Mouse (Mus musculus) erythroblast, embryonic 14.5 days (primary cell): Measurements from ENCODE around the gene Limch1.

Source experiments
- GATA1 ChIP-seq: IDR thresholded peaks from 2 replicates; pipeline ENCODE4 v1.6.1; 2012; ENCODE audit warnings: low read length, inconsistent platforms, mixed read lengths
- TAL1 ChIP-seq: IDR thresholded peaks from 3 replicates; pipeline ENCODE4 v1.6.1; 2012; ENCODE audit warnings: low read length, inconsistent platforms, mixed read lengths

DNA sequence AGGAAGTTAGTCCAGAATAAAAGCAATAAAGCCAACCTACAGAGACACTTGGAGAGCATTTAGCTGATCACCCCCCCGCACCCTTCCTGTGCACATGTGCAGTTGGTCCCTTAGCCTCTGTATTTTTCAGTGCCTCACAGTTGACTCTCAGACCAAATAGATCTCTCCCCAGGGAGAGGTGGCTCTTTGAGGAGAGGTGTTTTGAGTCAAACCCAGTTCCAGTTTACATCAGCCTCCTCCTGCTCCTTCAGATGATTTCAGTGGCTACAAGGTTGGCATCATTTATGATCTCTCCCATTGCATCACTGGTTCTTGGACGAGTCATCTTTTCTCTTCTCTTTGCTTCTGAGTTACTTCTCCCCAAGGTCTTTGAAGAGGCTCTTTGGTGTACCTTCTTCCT is 197.3 kb downstream of the Limch1 start:
- TF ChIP-seq GATA1 (no peak), TAL1 (no peak)
